Mouse (Mus musculus) right cerebral cortex, postnatal 4 days (tissue): ENCODE results near the gene Zranb3.

Experiments
- DNase-seq: peaks from one replicate; pipeline ENCODE4 v3.0.0-alpha.2; 2022

Zranb3 gene

GRCm38 (mm10) chr1:127937277-127937676 is 165.6 kb downstream of the Zranb3 start:
- no peak for DNase-seq

GRCm38 (mm10) chr1:127934322-127934721 is 168.5 kb downstream of the Zranb3 start:
- DNase-seq: no peak

GRCm38 (mm10) chr1:127933405-127933804 is 169.4 kb downstream of the Zranb3 start:
- DNase-seq: no peak

GRCm38 (mm10) chr1:127915802-127916201 is 187.0 kb downstream of the Zranb3 start:
- DNase-seq: no peak

GRCm38 (mm10) chr1:127915316-127915715 is 187.5 kb downstream of the Zranb3 start:
- no peak for DNase-seq

- DNase-seq: no peak
Measured at GRCm38 (mm10) chr1:127913116-127913515, 189.7 kb downstream of the Zranb3 start.

GRCm38 (mm10) chr1:127904774-127905385 is 198.0 kb downstream of the Zranb3 start:
- DNase-seq: no peak
